Mouse (Mus musculus): ENCODE measurements around the gene Ssh2.

Gene Ssh2

DNA sequence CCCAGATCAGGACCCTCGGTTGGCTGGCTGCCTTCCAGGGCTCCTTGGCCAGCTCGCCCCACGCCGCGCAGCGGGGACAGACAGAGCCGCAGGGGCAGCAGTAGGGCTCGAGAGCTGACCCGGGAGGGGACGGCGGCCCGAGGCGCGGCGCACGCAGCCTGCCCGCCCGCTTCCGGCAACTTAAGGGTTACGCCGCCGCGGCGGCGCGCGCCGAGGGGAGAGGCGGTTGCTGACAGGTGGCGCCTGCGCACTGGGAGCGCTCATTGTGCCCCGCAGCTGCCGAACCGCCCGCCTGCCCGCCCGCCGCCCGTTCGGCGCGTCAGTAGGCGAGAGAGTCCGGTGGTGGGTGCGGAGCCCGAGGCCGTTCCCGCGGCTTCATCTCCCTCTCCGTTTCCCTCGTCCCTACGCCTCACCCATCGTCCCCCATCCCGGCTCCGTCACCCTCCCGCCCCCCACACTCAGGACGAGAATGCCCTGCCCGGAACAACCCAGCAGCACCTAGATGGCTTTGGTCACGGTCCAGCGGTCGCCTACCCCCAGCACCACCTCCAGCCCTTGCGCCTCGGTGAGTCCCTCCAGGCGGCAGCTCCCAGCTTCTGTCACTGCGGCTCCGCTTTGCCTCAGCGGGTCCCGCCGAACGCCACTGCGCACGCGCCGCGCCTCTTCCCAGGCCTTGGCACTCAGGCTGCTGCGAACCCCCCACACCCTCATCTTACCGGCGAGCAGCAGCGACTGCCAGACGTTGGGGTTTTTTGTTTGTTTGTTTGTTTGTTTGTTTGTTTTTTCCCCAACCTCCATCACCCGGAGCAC is at the start of gene Ssh2:
Ssh2 (plus strand) TSS at position 337 of the 810 bp plus-strand sequence.
- in situ Hi-C loops (cut with MboI; ENCODE audit: low pct_unique_long_range_greater_than_20kb in 1 of 2, low sequenced_read_pairs in 2 of 2, unreplicated experiment in 1 of 2) = no loop called here

DNA sequence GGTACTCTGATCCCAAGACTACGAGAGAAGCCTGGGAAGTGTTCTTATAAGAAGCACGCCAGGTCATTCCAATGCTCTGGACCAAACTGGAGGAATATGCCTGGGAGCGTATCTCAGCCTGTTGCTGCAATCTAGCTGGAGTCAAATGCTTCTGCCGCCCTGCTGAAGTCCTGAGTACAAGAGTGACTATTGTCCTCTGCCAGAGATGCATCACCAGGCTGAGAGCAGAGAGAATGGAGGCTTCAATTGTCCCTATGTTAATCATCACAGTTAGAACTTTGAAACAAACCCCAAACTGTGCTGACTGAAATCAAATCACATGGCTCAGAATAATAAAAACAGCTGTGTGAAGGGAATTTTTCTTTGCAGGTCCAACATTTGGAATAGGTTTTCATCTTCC is 42.4 kb upstream of the Ssh2 start:
- in situ Hi-C loops (cut with MboI; ENCODE audit: low pct_unique_long_range_greater_than_20kb in 1 of 2, low sequenced_read_pairs in 2 of 2, unreplicated experiment in 1 of 2) = no loop called here

DNA sequence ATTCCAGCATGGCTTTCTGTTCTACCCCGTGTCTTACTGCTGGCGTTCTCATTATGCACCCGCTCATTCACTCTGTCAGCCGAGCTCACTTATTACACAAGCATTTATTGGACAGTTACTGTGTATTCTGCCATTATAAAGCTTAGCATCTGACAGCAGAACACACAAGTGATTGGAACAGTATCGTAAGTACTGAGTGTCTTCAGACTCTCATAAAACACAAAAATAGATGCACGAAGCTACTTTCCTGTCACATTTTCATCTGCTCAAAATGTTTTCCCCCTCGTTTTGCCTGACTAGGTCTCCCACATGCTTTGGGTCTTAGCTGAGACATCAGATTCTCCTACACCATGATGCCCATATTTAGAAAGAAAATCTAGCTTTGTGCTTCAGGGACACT is 41.6 kb upstream of the Ssh2 start:
- in situ Hi-C loops (cut with MboI; ENCODE audit: low pct_unique_long_range_greater_than_20kb in 1 of 2, low sequenced_read_pairs in 2 of 2, unreplicated experiment in 1 of 2) = no loop called here

DNA sequence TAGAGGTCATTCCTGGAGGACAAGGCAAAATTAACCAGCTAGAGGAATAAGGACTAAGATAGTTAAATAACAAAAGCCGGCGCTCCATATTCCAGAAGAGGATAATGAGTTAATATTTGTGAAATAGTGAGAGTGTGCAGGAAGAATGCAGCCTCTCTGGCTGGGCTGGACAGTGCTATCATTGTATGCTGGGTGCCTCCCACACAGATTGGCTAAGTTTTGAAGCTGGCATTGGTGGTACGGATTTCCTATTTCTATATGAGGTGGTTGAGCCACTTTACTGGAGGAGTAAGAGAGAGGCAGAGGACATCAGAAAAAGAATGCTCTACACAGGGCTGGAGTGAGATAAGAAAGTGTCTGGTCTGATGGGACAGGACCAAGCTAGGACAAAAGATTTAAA is 36.3 kb upstream of the Ssh2 start:
- in situ Hi-C loops (cut with MboI; ENCODE audit: low pct_unique_long_range_greater_than_20kb in 1 of 2, low sequenced_read_pairs in 2 of 2, unreplicated experiment in 1 of 2) = no loop called here

DNA sequence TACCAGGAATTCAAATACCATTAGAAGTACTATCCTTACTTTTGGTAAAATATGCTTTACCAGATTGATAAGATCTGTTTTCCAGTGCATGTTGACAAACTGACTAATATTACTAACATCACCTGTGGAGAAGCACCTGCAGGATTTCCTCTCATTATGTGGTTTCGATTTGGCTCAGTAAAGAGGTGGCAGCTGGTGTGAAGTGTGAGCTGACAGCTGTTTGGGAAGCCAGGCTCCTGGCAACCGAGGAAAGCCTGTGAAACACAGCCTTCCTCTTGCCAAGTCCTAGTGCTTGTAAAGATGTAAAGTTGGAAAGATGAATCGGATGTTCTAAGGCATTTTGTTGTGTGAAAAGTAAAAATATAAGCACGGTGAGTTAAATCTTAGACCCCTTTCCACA is 35.2 kb upstream of the Ssh2 start:
- in situ Hi-C loops (cut with MboI; ENCODE audit: low pct_unique_long_range_greater_than_20kb in 1 of 2, low sequenced_read_pairs in 2 of 2, unreplicated experiment in 1 of 2) = no loop called here

DNA sequence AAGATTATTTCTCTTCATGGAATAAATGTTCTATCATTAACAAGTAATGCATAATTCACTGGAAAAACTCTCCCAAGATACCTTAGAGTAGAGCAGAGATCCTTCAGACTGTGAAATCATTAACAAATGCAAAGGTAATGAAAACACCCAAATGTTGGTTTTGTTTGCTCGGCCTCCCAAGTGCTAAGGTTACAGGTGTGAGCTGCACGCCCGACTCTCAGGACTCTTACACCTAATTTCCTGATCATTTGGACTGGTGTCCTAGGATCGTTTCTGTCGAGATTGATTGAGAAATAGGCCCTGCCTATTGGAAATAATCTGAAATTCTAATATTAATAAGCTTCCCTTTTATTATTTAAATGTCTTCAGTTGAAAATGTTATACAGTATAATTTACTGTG is 34.6 kb upstream of the Ssh2 start:
- in situ Hi-C loops (cut with MboI; ENCODE audit: low pct_unique_long_range_greater_than_20kb in 1 of 2, low sequenced_read_pairs in 2 of 2, unreplicated experiment in 1 of 2) = no loop called here

DNA sequence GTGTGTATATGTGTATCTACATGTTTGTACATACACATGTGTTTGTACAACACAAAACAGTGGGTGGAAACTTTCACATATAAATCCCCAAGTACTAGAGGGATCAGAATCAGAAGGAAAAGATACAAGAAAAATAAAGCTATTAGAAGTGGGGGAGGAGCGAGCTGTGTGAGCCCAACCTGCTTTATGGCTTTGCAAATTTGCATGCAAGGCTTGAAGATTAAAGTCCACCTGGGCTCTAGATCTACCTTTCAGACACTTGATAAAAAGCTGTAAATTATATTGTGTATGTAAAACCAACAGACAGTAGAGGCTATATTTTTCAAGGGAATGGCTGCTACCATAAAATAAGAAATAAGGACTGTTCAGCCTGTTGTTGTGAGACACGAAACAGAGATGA is 34.0 kb upstream of the Ssh2 start:
- in situ Hi-C loops (cut with MboI; ENCODE audit: low pct_unique_long_range_greater_than_20kb in 1 of 2, low sequenced_read_pairs in 2 of 2, unreplicated experiment in 1 of 2) = no loop called here

DNA sequence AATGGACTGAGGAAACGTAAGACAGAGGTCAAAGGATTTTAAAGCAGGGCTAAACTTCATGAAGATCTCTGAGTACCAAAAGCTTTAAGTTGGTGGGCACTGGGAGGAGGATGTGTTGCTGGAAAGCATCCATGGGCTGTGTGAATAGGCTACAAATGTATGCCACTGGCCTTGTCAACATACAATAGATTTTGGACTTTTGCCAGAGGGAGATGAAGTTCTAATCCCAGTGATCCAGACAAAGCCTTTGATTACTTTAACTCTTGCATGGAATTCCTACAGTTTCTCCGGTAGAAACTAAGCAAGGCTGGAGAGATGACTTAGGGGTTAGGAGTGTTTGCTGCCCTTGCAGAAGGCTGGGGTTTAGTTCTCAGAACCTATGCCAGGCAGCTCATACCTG is 33.5 kb upstream of the Ssh2 start:
- in situ Hi-C loops (cut with MboI; ENCODE audit: low pct_unique_long_range_greater_than_20kb in 1 of 2, low sequenced_read_pairs in 2 of 2, unreplicated experiment in 1 of 2) = no loop called here

DNA sequence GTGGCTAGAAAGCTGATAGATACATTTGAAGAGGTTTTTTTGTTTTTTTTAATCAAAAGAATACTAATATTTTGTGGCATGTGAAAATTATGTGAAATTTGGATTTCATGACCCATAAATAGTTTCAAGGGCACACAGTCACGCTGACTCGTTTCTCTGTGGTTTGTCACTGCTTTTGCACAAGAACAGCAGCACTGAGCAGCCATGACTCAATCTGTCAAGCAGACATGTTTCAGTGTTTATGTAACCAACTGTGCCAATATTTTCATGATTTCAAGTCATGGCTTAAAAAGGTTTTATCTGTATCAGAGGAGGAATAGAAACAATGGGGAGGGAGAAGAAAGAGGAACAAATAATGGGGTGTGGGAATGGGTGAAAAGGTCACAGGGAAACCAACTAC is 31.2 kb upstream of the Ssh2 start:
- in situ Hi-C loops (cut with MboI; ENCODE audit: low pct_unique_long_range_greater_than_20kb in 1 of 2, low sequenced_read_pairs in 2 of 2, unreplicated experiment in 1 of 2) = no loop called here

DNA sequence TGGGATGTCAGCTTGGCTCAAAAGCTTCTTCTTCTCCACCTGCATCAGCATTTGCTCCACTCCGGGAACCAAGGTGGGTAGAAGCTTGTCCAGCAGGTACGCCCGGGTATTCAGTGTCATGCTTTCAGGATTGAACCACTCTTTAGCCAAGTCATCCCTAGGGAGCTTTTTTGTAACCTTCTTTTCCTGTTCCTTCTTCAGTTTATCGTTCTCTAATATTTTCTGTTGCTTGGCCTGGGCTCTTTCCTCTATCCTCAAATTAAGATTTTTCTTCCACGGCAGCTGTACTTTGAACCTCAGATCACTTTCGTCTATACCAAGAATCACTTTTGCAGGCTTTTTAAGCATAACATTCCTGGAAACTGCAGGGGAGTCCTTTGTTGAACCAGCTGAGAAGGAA is 27.2 kb upstream of the Ssh2 start, which contains the start of gene Efcab5:
Efcab5 (minus strand) TSS at position 101 of the 400 bp plus-strand sequence.
- in situ Hi-C loops (cut with MboI; ENCODE audit: low pct_unique_long_range_greater_than_20kb in 1 of 2, low sequenced_read_pairs in 2 of 2, unreplicated experiment in 1 of 2) = no loop called here

DNA sequence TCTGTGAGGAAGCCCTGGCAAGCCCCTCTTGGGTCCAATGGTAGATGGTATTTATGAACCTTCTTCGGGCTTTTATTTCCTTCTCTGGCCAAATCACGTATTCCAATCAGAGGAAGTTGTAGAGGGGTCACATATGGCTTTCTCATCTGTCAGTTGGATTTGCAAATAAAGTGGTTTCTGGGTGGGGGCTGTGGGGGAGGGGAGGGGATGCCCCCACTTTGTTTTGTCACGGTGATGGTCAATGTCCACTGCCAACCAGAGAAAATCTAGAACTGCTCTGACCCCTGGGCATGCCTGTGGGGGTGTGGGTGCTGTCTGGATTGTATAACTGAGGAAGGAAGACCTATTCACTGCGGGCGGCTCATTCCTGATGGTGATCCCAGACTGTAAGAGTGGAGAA is 22.7 kb upstream of the Ssh2 start:
- in situ Hi-C loops (cut with MboI; ENCODE audit: low pct_unique_long_range_greater_than_20kb in 1 of 2, low sequenced_read_pairs in 2 of 2, unreplicated experiment in 1 of 2) = no loop called here

DNA sequence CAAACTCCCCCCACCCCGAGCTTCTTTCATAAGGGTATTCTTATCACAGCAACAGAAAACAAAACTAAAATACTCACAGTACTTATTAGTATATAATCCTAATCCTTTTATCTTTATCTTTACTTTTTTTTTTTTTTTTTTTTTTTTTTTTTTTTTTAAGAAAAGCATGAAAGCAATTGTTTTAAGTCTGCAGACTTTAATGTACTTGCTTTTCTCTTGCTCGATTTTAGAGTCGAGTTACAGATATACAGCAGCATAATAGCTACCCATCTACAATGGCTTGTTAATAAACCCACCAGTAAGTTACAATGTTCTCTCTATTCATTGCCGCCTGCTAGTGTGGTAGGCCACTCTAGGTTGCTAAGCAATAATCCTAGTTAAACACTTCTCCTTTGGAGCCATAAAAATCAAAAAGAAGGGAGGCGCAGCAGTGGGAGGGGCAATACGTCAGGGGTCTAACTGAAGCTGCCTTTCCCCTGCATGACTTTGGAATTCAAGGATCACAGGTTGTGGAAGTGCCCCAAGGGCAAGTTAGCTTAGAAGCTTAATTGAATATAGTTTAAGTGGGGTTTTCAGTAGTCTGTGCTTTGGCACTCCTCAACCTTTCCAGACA is 22.0 kb upstream of the Ssh2 start:
- in situ Hi-C loops (cut with MboI; ENCODE audit: low pct_unique_long_range_greater_than_20kb in 1 of 2, low sequenced_read_pairs in 2 of 2, unreplicated experiment in 1 of 2) = no loop called here

DNA sequence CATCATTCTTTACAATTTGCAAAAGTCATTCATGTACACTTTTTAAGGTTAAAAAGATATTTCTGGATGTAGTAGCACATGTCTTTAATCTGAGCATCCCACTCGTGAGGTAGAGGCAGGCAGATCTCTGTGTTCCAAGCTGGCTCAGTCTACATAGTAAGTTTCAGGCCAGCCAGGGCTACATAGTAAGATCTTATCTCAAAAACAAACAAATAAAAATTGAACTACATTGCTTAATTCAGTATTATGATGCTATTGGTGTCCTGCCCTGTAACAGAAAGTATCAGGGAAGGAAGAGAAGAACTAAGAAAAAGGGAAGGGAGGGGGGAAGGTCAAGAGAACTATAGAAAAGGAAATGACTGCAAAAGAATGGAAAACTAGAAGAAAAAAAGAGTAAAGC is 21.3 kb upstream of the Ssh2 start:
- in situ Hi-C loops (cut with MboI; ENCODE audit: low pct_unique_long_range_greater_than_20kb in 1 of 2, low sequenced_read_pairs in 2 of 2, unreplicated experiment in 1 of 2) = no loop called here

DNA sequence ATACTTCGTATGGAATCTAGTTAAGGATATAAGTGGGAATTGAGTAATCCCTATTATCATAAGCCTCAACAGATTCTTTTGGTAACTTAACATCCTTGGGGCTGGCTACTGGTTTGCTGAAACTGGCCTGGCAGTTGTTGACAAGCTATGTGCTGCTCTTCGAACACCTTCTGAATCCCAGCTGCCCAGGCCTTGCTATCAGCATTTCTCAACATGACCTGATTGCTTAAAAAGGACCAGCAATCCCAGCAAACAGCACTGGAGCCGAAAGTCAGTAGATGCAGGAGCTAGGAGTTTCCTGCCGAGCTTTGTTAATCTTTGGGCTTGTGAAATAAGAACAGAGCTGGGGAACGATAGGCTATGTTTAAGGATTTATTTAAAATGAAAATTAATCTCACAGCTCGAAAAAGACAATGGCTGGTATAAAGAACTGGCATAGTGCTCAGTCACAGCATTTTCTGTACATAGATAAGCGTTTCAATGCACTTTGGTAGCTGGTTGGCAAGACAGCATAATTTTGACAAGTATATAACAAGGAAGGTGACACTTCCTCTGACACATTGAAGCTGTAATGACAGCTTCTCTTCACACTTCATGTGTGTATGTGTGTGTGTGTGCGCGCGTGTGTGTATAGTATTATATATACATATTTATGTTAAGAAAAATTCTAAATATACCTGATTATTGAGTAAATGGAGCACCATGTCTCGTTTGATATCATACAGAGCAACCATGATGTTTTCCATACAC is 20.6 kb upstream of the Ssh2 start:
- in situ Hi-C loops (cut with MboI; ENCODE audit: low pct_unique_long_range_greater_than_20kb in 1 of 2, low sequenced_read_pairs in 2 of 2, unreplicated experiment in 1 of 2) = no loop called here

DNA sequence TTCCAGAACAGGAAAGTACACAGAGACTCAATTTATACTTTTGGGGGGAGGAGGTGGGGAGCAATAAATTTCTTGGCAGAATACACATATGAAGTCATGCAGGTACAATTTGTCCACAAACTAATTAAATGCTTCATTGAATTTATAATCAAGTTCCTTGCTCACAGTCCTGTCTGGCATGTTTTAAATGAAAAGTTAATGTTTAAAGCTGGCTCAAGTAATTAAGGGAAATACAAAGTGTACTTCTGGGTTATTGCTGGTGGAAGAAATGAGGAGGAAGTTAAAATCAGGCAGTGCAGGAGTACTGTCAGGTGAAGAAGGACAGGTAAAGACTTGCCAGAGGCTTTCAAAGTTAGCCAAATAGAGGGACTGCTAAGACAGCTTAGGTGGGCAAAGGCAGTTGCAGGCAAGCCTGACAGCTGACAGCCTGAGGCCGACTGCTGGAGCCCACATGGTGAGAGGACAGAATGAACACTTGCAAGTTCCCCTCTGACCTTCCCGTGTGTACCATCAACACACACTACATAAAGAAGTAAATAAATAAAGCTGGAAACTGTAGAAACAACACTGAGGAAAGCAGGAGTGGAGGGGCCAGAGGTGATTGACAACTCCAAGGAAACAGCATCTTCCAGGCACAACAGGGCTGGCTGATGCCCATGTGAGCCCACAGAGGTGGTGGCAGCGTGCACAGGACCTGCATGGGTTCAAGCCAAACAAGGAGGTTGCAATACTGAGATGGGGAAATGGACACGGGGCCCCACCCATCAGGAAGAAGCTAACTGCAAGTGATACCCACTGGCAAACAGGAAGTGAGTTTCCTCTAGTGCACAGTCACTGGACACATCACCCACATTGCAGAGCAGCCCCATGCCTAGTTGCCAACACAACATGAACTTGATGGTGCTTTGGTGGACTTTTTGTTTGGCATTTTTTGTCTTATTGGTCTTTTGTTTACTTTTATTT is 19.6 kb upstream of the Ssh2 start:
- in situ Hi-C loops (cut with MboI; ENCODE audit: low pct_unique_long_range_greater_than_20kb in 1 of 2, low sequenced_read_pairs in 2 of 2, unreplicated experiment in 1 of 2) = no loop called here

DNA sequence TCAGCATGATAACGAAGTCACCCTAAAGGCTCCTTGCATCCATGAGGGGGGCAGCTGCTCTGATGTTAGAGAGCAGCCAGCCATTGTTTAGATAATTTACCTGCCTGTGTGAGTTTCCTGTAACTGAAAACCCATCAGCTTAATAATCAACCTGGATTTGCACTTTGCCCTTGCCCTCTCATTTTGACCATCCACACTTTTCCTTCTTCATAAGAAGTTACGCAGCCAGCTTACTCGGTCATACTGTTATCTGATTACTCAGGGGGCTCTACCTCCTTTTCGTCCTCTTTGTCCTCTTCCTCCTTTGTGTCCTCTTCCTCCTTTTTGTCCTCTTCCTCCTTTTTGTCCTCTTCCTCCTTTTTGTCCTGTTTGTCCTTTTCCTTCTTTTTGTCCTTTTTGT is 16.5 kb upstream of the Ssh2 start:
- in situ Hi-C loops (cut with MboI; ENCODE audit: low pct_unique_long_range_greater_than_20kb in 1 of 2, low sequenced_read_pairs in 2 of 2, unreplicated experiment in 1 of 2) = no loop called here

DNA sequence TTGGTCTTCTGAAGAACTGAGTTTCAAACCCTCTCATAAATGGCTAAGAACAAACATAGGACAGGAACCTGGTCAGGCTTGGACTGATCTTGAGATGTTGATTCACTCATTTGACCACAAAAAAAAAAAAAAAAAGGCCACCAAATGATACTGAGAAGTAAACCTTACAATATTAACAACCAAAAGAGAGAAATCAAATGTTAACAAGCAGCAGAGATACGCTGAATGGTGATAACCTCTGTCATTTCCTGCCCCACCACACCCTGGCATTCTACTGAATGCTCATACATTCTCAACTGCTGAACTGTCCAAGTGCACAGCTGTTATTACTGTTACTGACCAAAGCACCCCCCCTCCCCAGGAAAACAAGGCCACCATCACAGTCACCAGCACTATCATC is 15.4 kb upstream of the Ssh2 start:
- in situ Hi-C loops (cut with MboI; ENCODE audit: low pct_unique_long_range_greater_than_20kb in 1 of 2, low sequenced_read_pairs in 2 of 2, unreplicated experiment in 1 of 2) = no loop called here

DNA sequence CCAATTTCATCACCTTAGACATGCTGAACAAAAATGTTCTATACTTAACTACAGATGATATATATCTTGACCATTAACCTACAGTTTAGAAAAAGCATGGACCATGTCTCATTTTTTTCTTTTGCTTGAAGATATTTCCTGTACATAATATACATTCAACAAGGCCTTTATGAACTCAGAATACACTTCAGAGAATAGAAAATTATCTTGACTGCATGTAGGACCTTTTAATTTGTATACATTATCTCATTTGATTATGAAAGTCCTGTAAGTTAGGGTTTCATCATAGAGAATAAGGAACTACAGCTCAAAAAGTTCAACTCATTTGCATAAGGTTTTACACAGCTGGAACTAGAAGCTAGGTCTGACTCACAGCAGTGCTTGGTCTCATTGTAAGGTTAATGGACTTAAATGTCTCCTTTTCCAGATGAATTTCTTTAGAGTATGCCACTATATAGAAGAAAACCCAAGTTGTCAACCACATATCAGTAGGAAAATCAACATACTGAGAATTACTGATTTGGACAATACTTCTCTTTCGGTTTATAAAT is 1.9 kb upstream of the Ssh2 start:
- in situ Hi-C loops (cut with MboI; ENCODE audit: low pct_unique_long_range_greater_than_20kb in 1 of 2, low sequenced_read_pairs in 2 of 2, unreplicated experiment in 1 of 2) = no loop called here
